Mouse (Mus musculus) frontal cortex, postnatal 36 days (tissue): Measurements from ENCODE around the gene Scaf1.

Source experiments
- DNase-seq, 2 experiments: peaks; one replicate each; pipeline ENCODE4 v3.0.0; 2022; ENCODE audit warnings: low spot score in 2 of 2

Scaf1 gene

GRCm38 (mm10) chr7:44985595-44986191 is 30.5 kb downstream of the Scaf1 start:
- DNase-seq = peak; percentile 44 to 46

GRCm38 (mm10) chr7:44984833-44985164 is 31.4 kb downstream of the Scaf1 start:
- no peak for DNase-seq

- no peak for DNase-seq
These were observed 32.0 kb downstream of the Scaf1 start for GRCm38 (mm10) chr7:44983944-44984832.

DNA sequence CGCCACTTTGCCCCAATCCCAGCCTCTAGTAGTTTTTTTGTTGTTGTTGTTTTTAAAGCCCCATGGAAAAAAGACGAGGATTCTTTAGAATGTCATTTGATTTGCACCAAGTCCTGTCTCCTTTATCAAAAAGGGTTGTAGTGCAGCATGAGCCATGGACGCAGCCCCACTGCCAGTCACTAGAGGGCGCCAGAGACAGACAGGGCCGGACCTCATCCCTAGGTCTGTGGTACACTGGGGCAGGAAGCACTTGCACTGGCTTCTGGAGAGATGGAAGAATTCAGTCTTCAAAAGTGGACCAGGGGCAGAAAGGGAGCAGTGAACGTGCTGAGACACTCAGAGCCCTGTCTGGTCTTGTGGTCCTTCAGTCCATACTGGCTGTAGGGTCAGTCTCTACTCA is 33.1 kb downstream of the Scaf1 start:
- DNase-seq = peak; percentile 83 to 89

DNA sequence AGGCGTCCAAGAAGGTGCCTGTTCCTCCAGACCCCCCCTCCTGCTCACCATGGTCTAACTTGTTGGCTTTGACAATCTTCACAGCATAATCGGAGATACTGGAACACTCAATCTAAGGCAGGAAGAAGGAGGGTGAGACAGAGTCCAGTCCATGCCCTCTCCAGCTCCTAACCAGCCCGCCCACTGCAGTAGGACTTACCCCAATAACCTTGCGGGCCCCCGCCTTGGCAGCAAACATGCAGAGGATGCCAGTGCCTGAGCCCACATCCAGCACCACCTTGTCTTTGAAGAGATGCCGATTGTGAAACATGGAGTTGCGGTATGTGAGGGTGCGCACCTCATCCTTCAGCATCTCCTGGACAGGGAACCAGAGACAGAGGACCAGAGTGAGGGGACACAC is 34.6 kb downstream of the Scaf1 start:
- no peak for DNase-seq

- no peak for DNase-seq
These were observed 37.9 kb downstream of the Scaf1 start for GRCm38 (mm10) chr7:44978300-44978699.

GRCm38 (mm10) chr7:44975117-44975419 is 41.1 kb downstream of the Scaf1 start:
- DNase-seq = no peak

- DNase-seq = peak; percentile 86 to 90
These were observed 41.6 kb downstream of the Scaf1 start, which contains the start of gene Cpt1c for GRCm38 (mm10) chr7:44974383-44975116. Cpt1c (minus strand) TSS chr7:44974851.

- no peak for DNase-seq
These were observed 42.6 kb downstream of the Scaf1 start for GRCm38 (mm10) chr7:44973415-44974130.

- no peak for DNase-seq
These were observed 45.0 kb downstream of the Scaf1 start for GRCm38 (mm10) chr7:44971142-44971541.

GRCm38 (mm10) chr7:44970231-44970691 is 45.9 kb downstream of the Scaf1 start:
- peak; percentile 80 to 82 for DNase-seq

GRCm38 (mm10) chr7:44966638-44967037 is 49.5 kb downstream of the Scaf1 start:
- no peak for DNase-seq

GRCm38 (mm10) chr7:44965975-44966374 is 50.2 kb downstream of the Scaf1 start:
- DNase-seq = no peak

DNA sequence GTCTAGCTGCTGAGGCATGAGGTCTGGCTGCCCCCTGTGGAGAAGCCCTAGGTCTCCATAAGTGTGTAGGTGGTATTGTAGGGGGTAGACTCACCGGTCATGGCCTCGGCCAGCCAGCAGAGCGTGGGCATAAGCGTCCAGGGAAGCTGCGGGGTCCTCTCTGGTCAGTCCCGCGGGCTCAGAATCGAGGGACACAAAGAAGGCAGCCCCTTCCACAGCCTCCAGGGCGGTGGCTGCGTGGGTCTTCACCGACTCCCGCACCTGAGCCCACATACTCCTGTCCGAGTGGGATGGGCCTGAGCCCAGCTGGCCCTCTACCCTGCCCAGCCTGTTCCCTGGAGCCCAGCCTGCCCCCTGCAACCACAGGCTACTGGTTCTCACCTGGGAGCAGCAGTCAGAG is 51.2 kb downstream of the Scaf1 start:
- no peak for DNase-seq

GRCm38 (mm10) chr7:44962831-44963230 is 53.3 kb downstream of the Scaf1 start:
- no peak for DNase-seq

GRCm38 (mm10) chr7:44962337-44962736 is 53.8 kb downstream of the Scaf1 start:
- no peak for DNase-seq

DNA sequence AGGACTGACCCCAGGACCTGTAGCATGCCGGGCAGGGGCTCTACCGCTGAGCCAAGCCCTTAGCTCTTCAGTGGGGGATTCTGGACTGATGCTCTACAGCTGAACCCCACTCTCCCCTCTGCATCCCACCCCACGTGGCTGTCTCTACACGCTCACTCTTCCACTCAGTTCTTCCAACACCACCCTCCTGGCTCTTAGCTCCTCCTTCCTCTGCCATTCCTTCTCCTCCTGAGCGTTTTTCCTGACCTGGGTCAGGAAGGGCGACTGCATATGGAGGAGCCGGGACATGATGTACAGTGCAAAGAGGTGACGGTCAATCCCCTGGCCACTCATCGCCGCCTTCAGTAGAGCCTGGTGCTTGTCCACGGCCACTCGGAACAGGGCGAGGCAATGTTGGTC is 55.7 kb downstream of the Scaf1 start:
- DNase-seq = no peak

GRCm38 (mm10) chr7:44959874-44960511 is 56.2 kb downstream of the Scaf1 start:
- no peak for DNase-seq

- DNase-seq = no peak
These were observed 56.9 kb downstream of the Scaf1 start for GRCm38 (mm10) chr7:44959281-44959680.

DNA sequence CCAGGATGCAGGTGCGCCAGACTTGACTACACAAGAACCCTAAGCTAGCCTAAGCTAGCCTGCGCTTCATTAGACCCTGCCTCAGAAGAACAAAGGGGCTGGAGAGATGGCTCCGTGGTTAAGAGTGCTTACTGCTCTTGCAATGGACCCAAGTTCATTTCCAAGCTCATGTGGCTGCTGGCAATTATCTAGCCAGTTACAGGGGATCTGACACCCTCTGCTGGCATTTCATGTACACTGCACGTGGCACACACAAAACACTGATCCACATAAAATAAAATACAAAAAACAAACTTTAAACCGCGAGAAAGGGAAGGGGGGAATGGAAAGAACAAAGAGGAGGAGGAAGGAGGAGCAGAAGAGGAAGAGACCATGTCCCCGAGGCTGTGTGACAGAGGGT is 58.0 kb downstream of the Scaf1 start:
- no peak for DNase-seq

GRCm38 (mm10) chr7:44957183-44957835 is 58.9 kb downstream of the Scaf1 start:
- DNase-seq = no peak
